Mouse (Mus musculus): Measurements from ENCODE around the gene Olfr560. TPM values are rescaled to one million over a fixed set of nuclear protein-coding genes. Genes with fewer than 3 reads are reported as not detected.

The Olfr560 gene
- polyA plus RNA-seq, 1 experiment, result not detected

DNA sequence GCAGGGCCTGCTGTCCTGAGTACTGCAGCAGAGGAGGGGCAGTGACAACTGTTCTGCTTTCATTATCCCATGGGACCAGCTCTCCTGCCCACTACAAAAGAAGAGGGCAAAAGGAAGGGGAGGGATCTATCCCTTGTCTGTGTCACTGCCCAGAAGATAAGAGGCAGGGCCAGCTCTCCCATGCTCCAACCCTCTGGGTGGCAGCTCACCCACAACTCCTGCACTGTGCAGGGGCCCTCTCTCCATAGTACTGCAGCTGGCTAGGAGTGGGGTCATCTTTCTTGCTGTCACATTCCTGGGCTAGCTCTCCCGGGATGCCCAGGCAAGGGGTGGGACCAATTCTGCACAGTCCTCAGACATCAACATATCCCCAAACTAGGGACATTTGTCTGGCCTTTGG, 25.4 kb downstream of the Olfr560 start:
- H3K36me3 ChIP-seq (ENCODE audit: control insufficient read depth, insufficient read depth), result no peaks in the 10 kb centered on the region
- no peaks in the 10 kb centered on the region for H3K79me2 ChIP-seq (ENCODE audit: control insufficient read depth, insufficient read depth)
- TF ChIP-seq FOSL1 (IDR thresholded peaks at IDR 0.05; ENCODE audit: insufficient read depth, low read length, poor library complexity, severe bottlenecking) (no peak), CEBPB (IDR thresholded peaks at IDR 0.05; ENCODE audit: low read depth) (no peak), CTCF (IDR thresholded peaks at IDR 0.05; ENCODE audit: control insufficient read depth, insufficient read depth, insufficient read length) (no peak), USF1 (IDR thresholded peaks at IDR 0.05; ENCODE audit: low read depth) (no peak), MYOD1 (IDR thresholded peaks at IDR 0.05; ENCODE audit: control insufficient read depth, insufficient read length, low read depth) (no peak), MAX (IDR thresholded peaks at IDR 0.05) (no peak), MYOG (IDR thresholded peaks at IDR 0.05; ENCODE audit: control insufficient read depth, extremely low read depth, insufficient read length) (no peak)
- no peaks in the 10 kb centered on the region for H3K79me3 ChIP-seq (ENCODE audit: low read depth)
- H3K4me3 ChIP-seq (ENCODE audit: insufficient read depth, poor library complexity, severe bottlenecking), result no peak overlapping the region
- H3ac ChIP-seq (ENCODE audit: control insufficient read depth, insufficient read length, low read depth), result no peak overlapping the region
- no peaks in the 10 kb centered on the region for H3K27me3 ChIP-seq (ENCODE audit: control insufficient read depth, insufficient read depth, insufficient read length)

- H3K27me3 ChIP-seq (ENCODE audit: control insufficient read depth, insufficient read depth, insufficient read length), result no peaks in the 10 kb centered on the region
- no peak within 1 kb of the TSS for H3K4me3 ChIP-seq (ENCODE audit: insufficient read depth, poor library complexity, severe bottlenecking)
- no peaks in the 10 kb centered on the region for H3K36me3 ChIP-seq (ENCODE audit: control insufficient read depth, insufficient read depth)
- H3K79me2 ChIP-seq (ENCODE audit: control insufficient read depth, insufficient read depth), result no peaks in the 10 kb centered on the region
- H3K79me3 ChIP-seq (ENCODE audit: low read depth), result no peaks in the 10 kb centered on the region
- H3ac ChIP-seq (ENCODE audit: control insufficient read depth, insufficient read length, low read depth), result no peak within 1 kb of the TSS
- TF ChIP-seq CTCF (IDR thresholded peaks at IDR 0.05; ENCODE audit: control insufficient read depth, insufficient read depth, insufficient read length) (no peak), MYOD1 (IDR thresholded peaks at IDR 0.05; ENCODE audit: control insufficient read depth, insufficient read length, low read depth) (no peak), CEBPB (IDR thresholded peaks at IDR 0.05; ENCODE audit: low read depth) (no peak), FOSL1 (IDR thresholded peaks at IDR 0.05; ENCODE audit: insufficient read depth, low read length, poor library complexity, severe bottlenecking) (no peak), MAX (IDR thresholded peaks at IDR 0.05) (no peak), USF1 (IDR thresholded peaks at IDR 0.05; ENCODE audit: low read depth) (no peak), MYOG (IDR thresholded peaks at IDR 0.05; ENCODE audit: control insufficient read depth, extremely low read depth, insufficient read length) (no peak)
These were observed 31.8 kb downstream of the Olfr560 start, which contains the start of gene Olfr559 for GRCm38 (mm10) chr7:102727391-102727790. Olfr559 (minus strand) TSS chr7:102727491.

DNA sequence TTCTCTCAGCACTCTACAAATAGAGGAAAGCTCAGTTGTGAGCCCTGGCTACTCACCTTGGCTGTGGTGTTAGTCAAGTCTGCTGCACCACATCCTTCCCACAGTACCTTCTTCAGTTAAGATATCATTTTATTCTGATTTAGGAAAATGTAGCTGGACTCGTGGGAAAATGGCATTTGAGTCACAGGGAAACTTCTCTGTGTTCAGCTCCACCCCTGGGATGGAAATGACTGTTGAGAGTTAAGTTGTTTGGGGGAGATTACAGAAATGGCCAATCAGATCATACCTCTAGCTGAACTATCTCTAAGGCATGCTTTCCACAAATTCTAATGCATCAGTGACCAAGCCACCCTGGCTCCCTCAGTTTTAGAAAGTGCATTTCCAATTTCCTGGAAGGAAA, 40.2 kb downstream of the Olfr560 start, which contains the start of gene Olfr33:
Olfr33 (minus strand) TSS at position 101 of the 400 bp plus-strand sequence.
- Histone ChIP-seq H3K79me3 (ENCODE audit: low read depth) (no peaks in the 10 kb centered on the region), H3ac (ENCODE audit: control insufficient read depth, insufficient read length, low read depth) (no peak within 1 kb of the TSS), H3K27me3 (ENCODE audit: control insufficient read depth, insufficient read depth, insufficient read length) (no peaks in the 10 kb centered on the region), H3K4me3 (ENCODE audit: insufficient read depth, poor library complexity, severe bottlenecking) (no peak within 1 kb of the TSS), H3K79me2 (ENCODE audit: control insufficient read depth, insufficient read depth) (no peaks in the 10 kb centered on the region), H3K36me3 (ENCODE audit: control insufficient read depth, insufficient read depth) (no peaks in the 10 kb centered on the region)
- TF ChIP-seq MAX (IDR thresholded peaks at IDR 0.05) (no peak), MYOD1 (IDR thresholded peaks at IDR 0.05; ENCODE audit: control insufficient read depth, insufficient read length, low read depth) (no peak), CEBPB (IDR thresholded peaks at IDR 0.05; ENCODE audit: low read depth) (no peak), CTCF (IDR thresholded peaks at IDR 0.05; ENCODE audit: control insufficient read depth, insufficient read depth, insufficient read length) (no peak), MYOG (IDR thresholded peaks at IDR 0.05; ENCODE audit: control insufficient read depth, extremely low read depth, insufficient read length) (no peak), FOSL1 (IDR thresholded peaks at IDR 0.05; ENCODE audit: insufficient read depth, low read length, poor library complexity, severe bottlenecking) (no peak), USF1 (IDR thresholded peaks at IDR 0.05; ENCODE audit: low read depth) (no peak)

GRCm38 (mm10) chr7:102701915-102702314, 57.3 kb downstream of the Olfr560 start, which contains the start of gene Olfr558:
Olfr558 (plus strand) TSS chr7:102702215.
- Histone ChIP-seq H3ac (ENCODE audit: control insufficient read depth, insufficient read length, low read depth) (no peak within 1 kb of the TSS), H3K79me3 (ENCODE audit: low read depth) (no peaks in the 10 kb centered on the region), H3K27me3 (ENCODE audit: control insufficient read depth, insufficient read depth, insufficient read length) (no peaks in the 10 kb centered on the region), H3K79me2 (ENCODE audit: control insufficient read depth, insufficient read depth) (no peaks in the 10 kb centered on the region), H3K36me3 (ENCODE audit: control insufficient read depth, insufficient read depth) (no peaks in the 10 kb centered on the region), H3K4me3 (ENCODE audit: insufficient read depth, poor library complexity, severe bottlenecking) (no peak within 1 kb of the TSS)
- TF ChIP-seq CEBPB (IDR thresholded peaks at IDR 0.05; ENCODE audit: low read depth) (no peak), MAX (IDR thresholded peaks at IDR 0.05) (no peak), MYOG (IDR thresholded peaks at IDR 0.05; ENCODE audit: control insufficient read depth, extremely low read depth, insufficient read length) (no peak), CTCF (IDR thresholded peaks at IDR 0.05; ENCODE audit: control insufficient read depth, insufficient read depth, insufficient read length) (no peak), MYOD1 (IDR thresholded peaks at IDR 0.05; ENCODE audit: control insufficient read depth, insufficient read length, low read depth) (no peak), FOSL1 (IDR thresholded peaks at IDR 0.05; ENCODE audit: insufficient read depth, low read length, poor library complexity, severe bottlenecking) (no peak), USF1 (IDR thresholded peaks at IDR 0.05; ENCODE audit: low read depth) (no peak)

Other genes with a start within 250 kb of the Olfr560 start
- gene Olfr547, start 224.6 kb downstream of the Olfr560 start, polyA plus RNA-seq (2012; fragmentation: generic; extraction: Trizol), result not detected
- not detected for gene Olfr548-ps1, start 218.5 kb downstream of the Olfr560 start, polyA plus RNA-seq (2012; fragmentation: generic; extraction: Trizol)
- gene Olfr549, start 209.5 kb downstream of the Olfr560 start, polyA plus RNA-seq (2012; fragmentation: generic; extraction: Trizol), result not detected
- 0.49 TPM for gene Trim21, start 193.9 kb downstream of the Olfr560 start, polyA plus RNA-seq (2012; fragmentation: generic; extraction: Trizol)
- gene Olfr550, start 187.9 kb downstream of the Olfr560 start, polyA plus RNA-seq (2012; fragmentation: generic; extraction: Trizol), result not detected
- not detected for gene Olfr551, start 167.5 kb downstream of the Olfr560 start, polyA plus RNA-seq (2012; fragmentation: generic; extraction: Trizol)
- not detected for gene Olfr552, start 161.6 kb downstream of the Olfr560 start, polyA plus RNA-seq (2012; fragmentation: generic; extraction: Trizol)
- not detected for gene Olfr553, start 141.1 kb downstream of the Olfr560 start, polyA plus RNA-seq (2012; fragmentation: generic; extraction: Trizol)
- not detected for gene Olfr554, start 120.9 kb downstream of the Olfr560 start, polyA plus RNA-seq (2012; fragmentation: generic; extraction: Trizol)
- gene Olfr555, start 100.5 kb downstream of the Olfr560 start, polyA plus RNA-seq (2012; fragmentation: generic; extraction: Trizol), result not detected
- not detected for gene Olfr556, start 94.5 kb downstream of the Olfr560 start, polyA plus RNA-seq (2012; fragmentation: generic; extraction: Trizol)
- 2.0 TPM for gene Trim68, start 72.0 kb downstream of the Olfr560 start, polyA plus RNA-seq (2012; fragmentation: generic; extraction: Trizol)
- not detected for gene Olfr557, start 63.5 kb downstream of the Olfr560 start, polyA plus RNA-seq (2012; fragmentation: generic; extraction: Trizol)
- gene Olfr558, start 57.2 kb downstream of the Olfr560 start, polyA plus RNA-seq (2012; fragmentation: generic; extraction: Trizol), result not detected
- not detected for gene Olfr33, start 40.3 kb downstream of the Olfr560 start, polyA plus RNA-seq (2012; fragmentation: generic; extraction: Trizol)
- not detected for gene Olfr559, start 31.9 kb downstream of the Olfr560 start, polyA plus RNA-seq (2012; fragmentation: generic; extraction: Trizol)
- not detected for gene Olfr78, start 105 bp upstream of the Olfr560 start, polyA plus RNA-seq (2012; fragmentation: generic; extraction: Trizol)
- not detected for gene Olfr561, start 11.9 kb upstream of the Olfr560 start, polyA plus RNA-seq (2012; fragmentation: generic; extraction: Trizol)
- not detected for gene Olfr564, start 44.1 kb upstream of the Olfr560 start, polyA plus RNA-seq (2012; fragmentation: generic; extraction: Trizol)
- not detected for gene Olfr566, start 99.4 kb upstream of the Olfr560 start, polyA plus RNA-seq (2012; fragmentation: generic; extraction: Trizol)
- gene Olfr568, start 117.8 kb upstream of the Olfr560 start, polyA plus RNA-seq (2012; fragmentation: generic; extraction: Trizol), result not detected
- gene Olfr569, start 131.5 kb upstream of the Olfr560 start, polyA plus RNA-seq (2012; fragmentation: generic; extraction: Trizol), result not detected
- not detected for gene Olfr570, start 135.2 kb upstream of the Olfr560 start, polyA plus RNA-seq (2012; fragmentation: generic; extraction: Trizol)
- gene Olfr571, start 158.2 kb upstream of the Olfr560 start, polyA plus RNA-seq (2012; fragmentation: generic; extraction: Trizol), result not detected
- not detected for gene Olfr572, start 165.0 kb upstream of the Olfr560 start, polyA plus RNA-seq (2012; fragmentation: generic; extraction: Trizol)
- gene Olfr573-ps1, start 183.2 kb upstream of the Olfr560 start, polyA plus RNA-seq (2012; fragmentation: generic; extraction: Trizol), result not detected
- gene Olfr574, start 189.1 kb upstream of the Olfr560 start, polyA plus RNA-seq (2012; fragmentation: generic; extraction: Trizol), result not detected
- not detected for gene Olfr575, start 199.4 kb upstream of the Olfr560 start, polyA plus RNA-seq (2012; fragmentation: generic; extraction: Trizol)
- gene Olfr576, start 203.3 kb upstream of the Olfr560 start, polyA plus RNA-seq (2012; fragmentation: generic; extraction: Trizol), result not detected
- gene Olfr577, start 216.6 kb upstream of the Olfr560 start, polyA plus RNA-seq (2012; fragmentation: generic; extraction: Trizol), result not detected
- gene Olfr578, start 230.0 kb upstream of the Olfr560 start, polyA plus RNA-seq (2012; fragmentation: generic; extraction: Trizol), result not detected

All from C2C12 (cell line).